Mouse (Mus musculus) neural tube, embryonic 13.5 days (tissue): ENCODE data around the gene Stoml3. TPM values are rescaled to one million over a fixed set of nuclear protein-coding genes. Genes with fewer than 3 reads are reported as not detected.
A peak's percentile ranks its signal among the peaks of the same experiment; 100 is the strongest.

Experiments
- ATAC-seq: fragments of 200-750 bp; cut with Nextera tagmentation; 2 replicates; pipeline ENCODE4 v1.8.0; 2017; ENCODE audit warnings: low read depth, mild to moderate bottlenecking, moderate TSS enrichment, moderate library complexity
- H3K27ac ChIP-seq: fragments of 300-500 bp; sonication (generic); replicated peaks from 2 replicates; pipeline ENCODE4 v1.5.1; 2015; ENCODE audit warnings: moderate library complexity, mild to moderate bottlenecking, inconsistent platforms
- H3K27me3 ChIP-seq: fragments of 300-500 bp; sonication (generic); 2 replicates; pipeline ENCODE4 v1.6.1; 2015; ENCODE audit warnings: mild to moderate bottlenecking, inconsistent platforms
- H3K36me3 ChIP-seq: fragments of 300-500 bp; sonication (generic); 2 replicates; pipeline ENCODE4 v1.6.1; 2015; ENCODE audit warnings: mild to moderate bottlenecking, inconsistent platforms
- H3K4me1 ChIP-seq: fragments of 300-500 bp; sonication (generic); replicated peaks from 2 replicates; pipeline ENCODE4 v1.6.1; 2015; ENCODE audit warnings: inconsistent platforms
- H3K4me2 ChIP-seq: fragments of 300-500 bp; sonication (generic); 2 replicates; pipeline ENCODE4 v1.6.1; 2015; ENCODE audit warnings: inconsistent platforms, mild to moderate bottlenecking, moderate library complexity
- H3K4me3 ChIP-seq: fragments of 300-500 bp; sonication (generic); 2 replicates; pipeline ENCODE4 v1.5.1; 2015; ENCODE audit warnings: mild to moderate bottlenecking, inconsistent platforms
- H3K9ac ChIP-seq: fragments of 300-500 bp; sonication (generic); 2 replicates; pipeline ENCODE4 v1.6.1; 2015; ENCODE audit warnings: moderate library complexity, mild to moderate bottlenecking, inconsistent platforms
- H3K9me3 ChIP-seq: fragments of 300-500 bp; sonication (generic); 2 replicates; pipeline ENCODE4 v1.6.1; 2016; ENCODE audit warnings: inconsistent platforms
- WGBS: fragments of 180-500 bp; shearing (Covaris S2); methylation state at CpG from one replicate; pipeline ENCODE4 v1.1.7; 2015; 5-methylcytosine and 5-hydroxymethylcytosine counted together
- polyA plus RNA-seq: library from polyadenylated mRNA; unstranded; fragments of >200 nt; fragmentation: Nextera tagmentation; extraction: Ambion mirVana; gene quantifications from 2 replicates; pipeline ENCODE4 v1.2.1, GENCODE M21; 2015

The Stoml3 gene
- polyA plus RNA-seq, result not detected in 2 replicates

DNA sequence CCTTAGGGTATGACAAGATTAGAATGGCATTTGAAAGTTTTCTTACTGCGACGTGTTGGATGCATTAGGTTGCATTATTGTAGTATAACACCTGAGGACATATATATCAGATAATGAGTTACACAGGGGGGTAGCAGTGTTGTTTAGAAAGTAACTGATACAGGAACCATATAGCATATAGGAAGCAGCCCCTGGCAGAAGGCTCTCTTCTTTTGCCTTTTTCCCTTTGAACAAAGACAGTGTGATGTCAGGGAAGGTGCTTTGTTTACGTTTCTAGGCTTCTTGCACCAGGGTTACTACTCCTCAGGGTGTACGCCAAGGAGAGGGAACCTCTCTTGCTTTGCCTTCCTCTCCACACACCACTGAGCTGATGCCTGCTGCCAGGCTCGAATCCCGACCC, at the start of gene Stoml3:
TSS of gene Stoml3 (plus strand) at position 301 of the 400 bp plus-strand sequence.
- Histone ChIP-seq H3K4me1 (0 out of 2 replicates have a peak, but pooled peaks cover 4% of the 10 kb centered on the region), H3K9me3 (no peaks in the 10 kb centered on the region)
- 80% methylated on average over 6 of the region's 6 CpGs for WGBS

DNA sequence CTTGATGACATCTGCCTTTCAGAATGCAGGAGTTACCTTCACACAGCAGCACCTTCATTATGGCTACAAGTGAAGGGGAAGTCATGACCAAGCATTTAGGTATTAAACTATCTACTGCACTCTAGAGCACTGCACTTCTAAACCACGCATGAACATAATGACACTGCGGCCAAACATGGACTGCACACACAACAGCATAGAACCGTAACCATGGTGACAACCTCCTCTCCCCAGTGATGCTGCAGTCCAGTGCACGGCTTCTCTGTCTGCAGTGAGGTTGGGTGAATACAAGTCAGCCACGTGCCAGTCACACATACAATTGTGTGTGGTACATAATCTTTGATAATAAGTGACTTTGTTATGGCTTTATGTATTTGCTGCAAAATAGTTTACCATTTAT, 42.9 kb upstream of the Stoml3 start:
- H3K36me3 ChIP-seq, result peaks cover 13% of the 10 kb centered on the region
- WGBS, result 37% methylated on average over 5 of the region's 5 CpGs
- peak; percentile 68; the same call in 1 of the 2 replicates for ATAC-seq
- no peak overlapping the region for H3K9ac ChIP-seq
- no peaks in the 10 kb centered on the region for H3K27me3 ChIP-seq
- H3K4me3 ChIP-seq, result no peak overlapping the region
- H3K4me1 ChIP-seq, result peaks cover 6% of the 10 kb centered on the region; the same call in 1 of the 2 replicates
- H3K9me3 ChIP-seq, result no peaks in the 10 kb centered on the region
- H3K4me2 ChIP-seq, result no peak overlapping the region
- H3K27ac ChIP-seq, result no peak overlapping the region; the same call in 1 of the 2 replicates

More for the DNA sequence above, at the start of gene Stoml3:
- no peak within 1 kb of the TSS for H3K4me3 ChIP-seq
- H3K9ac ChIP-seq, result no peak within 1 kb of the TSS
- no peaks in the 10 kb centered on the region for H3K27me3 ChIP-seq
- no peak within 1 kb of the TSS for H3K27ac ChIP-seq
- no peak for ATAC-seq
- no peak within 1 kb of the TSS for H3K4me2 ChIP-seq
- no peaks in the 10 kb centered on the region for H3K36me3 ChIP-seq

DNA sequence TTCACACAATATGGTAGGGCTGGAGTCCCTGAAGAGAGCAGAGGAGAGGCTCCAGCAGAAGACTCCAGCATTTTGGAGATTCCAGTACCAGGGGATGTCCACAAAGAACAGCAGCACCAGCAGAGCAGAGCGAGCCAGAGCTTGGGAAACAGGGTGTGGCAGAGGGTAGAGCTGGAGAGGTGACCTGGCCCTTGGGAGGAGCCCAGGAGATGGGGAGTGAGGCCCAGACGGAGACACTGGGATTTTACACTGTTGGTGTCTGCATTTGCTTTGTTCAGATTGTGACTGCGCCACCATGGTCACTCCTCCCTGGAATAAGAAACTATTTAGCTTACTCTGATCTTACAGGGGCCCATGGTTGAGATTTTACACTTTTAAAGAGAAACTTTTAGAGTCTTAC, 41.7 kb upstream of the Stoml3 start:
- peaks cover 6% of the 10 kb centered on the region; the same call in 1 of the 2 replicates for H3K4me1 ChIP-seq
- ATAC-seq, result no peak
- 82% methylated on average over 3 of the region's 3 CpGs for WGBS

DNA sequence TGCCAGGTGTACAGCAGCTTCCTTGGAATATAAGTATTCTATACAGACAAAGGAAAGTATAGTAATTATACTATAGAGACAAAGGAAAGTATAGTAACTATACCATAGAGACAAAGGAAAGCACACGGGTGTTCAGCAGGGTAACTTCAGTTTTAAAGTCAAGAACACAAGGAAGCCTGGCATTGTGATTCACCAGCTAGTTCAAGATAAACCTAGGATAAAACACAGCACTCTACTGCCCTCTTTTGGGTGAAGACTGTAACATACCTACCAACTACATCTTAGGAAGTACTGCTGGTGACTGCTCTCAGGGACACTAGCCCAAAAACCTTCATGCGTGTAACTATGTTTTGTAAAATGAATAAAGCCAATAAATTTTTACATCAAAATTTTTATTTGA, 40.2 kb upstream of the Stoml3 start:
- H3K27me3 ChIP-seq, result no peaks in the 10 kb centered on the region
- no peak overlapping the region for H3K9ac ChIP-seq
- H3K27ac ChIP-seq, result no peak overlapping the region
- 28% methylated on average over 2 of the region's 2 CpGs for WGBS
- no peak overlapping the region for H3K4me2 ChIP-seq
- H3K4me3 ChIP-seq, result no peak overlapping the region
- no peaks in the 10 kb centered on the region for H3K9me3 ChIP-seq
- H3K4me1 ChIP-seq, result peaks cover 6% of the 10 kb centered on the region; the same call in 1 of the 2 replicates
- peak; percentile 58; the same call in 1 of the 2 replicates for ATAC-seq
- peaks cover 40% of the 10 kb centered on the region for H3K36me3 ChIP-seq

More for the DNA sequence above, 41.7 kb upstream of the Stoml3 start:
- no peak overlapping the region for H3K9ac ChIP-seq
- H3K9me3 ChIP-seq, result no peaks in the 10 kb centered on the region
- no peak overlapping the region for H3K4me3 ChIP-seq
- H3K27ac ChIP-seq, result no peak overlapping the region
- H3K4me2 ChIP-seq, result no peak overlapping the region
- peaks cover 26% of the 10 kb centered on the region for H3K36me3 ChIP-seq
- no peaks in the 10 kb centered on the region for H3K27me3 ChIP-seq

DNA sequence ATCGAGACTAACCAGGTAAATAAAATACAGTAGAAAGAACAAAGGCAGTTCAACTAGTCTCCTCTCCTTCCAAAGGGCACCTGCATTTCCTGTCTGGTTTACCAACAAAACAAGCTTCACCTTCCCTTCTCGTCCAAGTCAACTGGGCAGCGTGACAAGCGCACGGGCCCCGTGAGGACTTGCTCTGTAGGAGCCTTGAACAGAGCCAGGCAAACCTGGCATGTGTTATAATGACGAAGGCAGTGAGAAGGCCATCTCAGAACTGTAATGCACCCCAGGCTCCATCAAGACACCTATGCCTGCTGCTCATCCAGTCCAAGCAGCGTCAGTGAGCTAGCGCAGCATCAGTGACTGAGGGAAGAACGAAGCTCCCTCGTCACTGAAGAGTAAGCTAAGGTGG, 37.8 kb upstream of the Stoml3 start:
- Histone ChIP-seq H3K9ac (no peak overlapping the region), H3K27ac (no peak overlapping the region), H3K9me3 (no peaks in the 10 kb centered on the region), H3K4me2 (no peak overlapping the region), H3K36me3 (peaks cover 64% of the 10 kb centered on the region), H3K4me3 (no peak overlapping the region), H3K27me3 (no peaks in the 10 kb centered on the region), H3K4me1 (peaks cover under 1% of the 10 kb centered on the region; the same call in 1 of the 2 replicates)
- ATAC-seq, result no peak
- 93% methylated on average over 11 of the region's 11 CpGs for WGBS

DNA sequence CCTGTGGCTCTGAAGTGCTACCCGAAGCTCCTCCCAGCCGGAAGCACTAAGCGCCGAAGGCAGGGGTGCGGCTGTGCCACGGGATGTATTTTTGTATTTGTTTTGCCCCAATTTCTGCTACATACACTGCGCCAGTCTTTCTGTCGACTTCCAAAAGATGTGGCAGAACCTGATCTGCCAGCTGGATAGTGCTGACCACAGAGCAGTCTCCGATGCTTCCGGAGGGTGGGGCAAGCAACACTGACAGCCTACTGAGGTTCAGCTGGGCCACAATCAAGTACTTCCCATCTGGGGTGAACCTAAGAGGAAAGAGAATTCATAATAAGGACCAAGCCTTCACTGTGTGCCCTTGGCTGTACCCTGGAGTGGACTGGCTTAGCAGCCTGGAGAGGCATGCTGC, 36.1 kb upstream of the Stoml3 start:
- Histone ChIP-seq H3K9ac (no peak overlapping the region), H3K4me1 (no peaks in the 10 kb centered on the region), H3K4me2 (no peak overlapping the region), H3K27me3 (no peaks in the 10 kb centered on the region), H3K4me3 (no peak overlapping the region), H3K9me3 (no peaks in the 10 kb centered on the region), H3K27ac (no peak overlapping the region), H3K36me3 (peaks cover 80% of the 10 kb centered on the region)
- ATAC-seq, result no peak
- WGBS, result 96% methylated on average over 10 of the region's 10 CpGs

DNA sequence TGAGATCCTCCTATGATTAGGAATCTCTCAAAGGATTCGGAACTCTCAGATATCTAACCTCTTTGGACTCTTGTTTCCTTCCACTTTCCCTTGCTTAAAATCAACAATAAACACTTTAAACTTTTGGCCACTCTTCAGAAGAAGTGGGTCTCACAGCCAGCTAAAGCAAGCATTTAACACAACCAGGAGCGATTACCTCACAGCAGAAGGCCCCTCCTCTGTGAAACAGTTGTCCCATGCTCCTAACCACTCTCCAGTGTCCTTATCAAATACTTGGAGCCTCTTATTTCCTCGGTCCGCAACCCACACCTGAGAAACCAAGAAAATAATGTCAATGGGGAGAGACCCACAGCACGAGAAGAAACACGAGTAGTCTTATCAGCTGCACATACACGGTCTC, 35.1 kb upstream of the Stoml3 start:
- H3K4me1 ChIP-seq, result no peaks in the 10 kb centered on the region
- no peak overlapping the region for H3K27ac ChIP-seq
- H3K27me3 ChIP-seq, result no peaks in the 10 kb centered on the region
- H3K9ac ChIP-seq, result no peak overlapping the region
- no peaks in the 10 kb centered on the region for H3K9me3 ChIP-seq
- peaks cover 90% of the 10 kb centered on the region for H3K36me3 ChIP-seq
- 95% methylated on average over 7 of the region's 7 CpGs for whole genome bisulfite sequencing
- ATAC-seq, result no peak
- no peak overlapping the region for H3K4me3 ChIP-seq
- H3K4me2 ChIP-seq, result no peak overlapping the region

DNA sequence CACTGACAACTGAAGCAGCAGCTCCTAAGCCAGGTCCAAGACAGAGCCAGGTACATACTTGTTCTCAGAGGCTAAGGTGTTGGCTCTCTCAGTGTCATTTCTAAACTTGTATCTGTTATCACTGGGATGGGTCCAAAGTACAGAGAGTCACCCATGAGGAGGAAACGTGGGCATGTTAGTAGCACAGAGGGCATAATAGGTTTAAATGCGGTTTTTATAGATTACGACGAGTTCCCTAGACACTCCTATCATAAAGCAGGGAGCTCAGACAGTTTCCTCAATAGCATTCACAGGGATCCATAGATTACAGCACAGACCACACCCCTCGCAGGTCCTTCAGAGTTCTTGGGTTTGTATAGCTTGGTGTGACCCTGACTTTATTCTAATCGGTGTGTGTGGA, 34.4 kb upstream of the Stoml3 start:
- ATAC-seq, result no peak
- no peak overlapping the region for H3K4me3 ChIP-seq
- no peaks in the 10 kb centered on the region for H3K4me1 ChIP-seq
- peaks cover 93% of the 10 kb centered on the region for H3K36me3 ChIP-seq
- H3K9ac ChIP-seq, result no peak overlapping the region
- 94% methylated on average over 6 of the region's 6 CpGs for WGBS
- H3K4me2 ChIP-seq, result no peak overlapping the region
- no peaks in the 10 kb centered on the region for H3K9me3 ChIP-seq
- no peaks in the 10 kb centered on the region for H3K27me3 ChIP-seq
- H3K27ac ChIP-seq, result no peak overlapping the region

DNA sequence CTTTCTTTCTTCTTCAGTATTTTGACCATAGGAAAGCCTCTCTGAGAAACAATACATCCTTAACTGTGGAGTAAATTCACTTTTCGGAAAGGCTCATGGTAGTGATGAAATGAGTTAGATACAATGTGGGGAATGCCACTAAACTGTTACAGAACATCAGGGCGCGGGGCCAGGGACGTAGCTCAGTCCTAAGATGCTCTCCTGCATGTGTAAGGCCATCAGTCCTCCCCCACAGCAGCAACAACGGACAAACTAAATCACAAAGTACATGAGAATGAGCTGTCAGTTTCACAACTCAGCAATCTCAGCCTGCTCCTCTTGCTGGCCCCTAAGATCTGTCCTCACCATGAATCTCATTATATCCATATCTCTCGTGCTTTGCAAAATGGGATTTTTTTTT, 33.9 kb upstream of the Stoml3 start:
- no peaks in the 10 kb centered on the region for H3K4me1 ChIP-seq
- H3K9me3 ChIP-seq, result no peaks in the 10 kb centered on the region
- H3K27me3 ChIP-seq, result no peaks in the 10 kb centered on the region
- no peak overlapping the region for H3K4me3 ChIP-seq
- H3K27ac ChIP-seq, result no peak overlapping the region
- WGBS, result 90% methylated on average over 6 of the region's 6 CpGs
- peaks cover 94% of the 10 kb centered on the region for H3K36me3 ChIP-seq
- no peak for ATAC-seq
- H3K9ac ChIP-seq, result no peak overlapping the region
- no peak overlapping the region for H3K4me2 ChIP-seq

DNA sequence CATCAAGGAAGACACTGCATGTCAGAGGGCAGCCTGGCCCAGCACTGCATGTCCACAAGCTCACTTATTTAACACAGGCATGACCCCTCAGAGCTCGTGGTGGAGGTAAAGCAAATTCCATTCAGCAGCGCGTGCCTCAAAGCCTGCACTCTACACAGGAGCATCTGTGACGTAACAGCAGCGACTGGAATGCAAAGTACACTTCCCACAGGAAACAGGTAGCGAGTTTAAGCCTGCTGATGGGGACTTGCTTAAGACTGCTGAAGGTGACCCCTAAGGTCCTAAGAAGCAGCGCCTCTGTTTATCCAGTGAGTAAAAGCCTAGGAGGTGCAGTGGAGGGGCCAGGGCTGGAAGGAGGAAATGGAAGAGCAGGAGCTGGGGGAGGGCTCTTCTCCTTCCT, 33.5 kb upstream of the Stoml3 start:
- Histone ChIP-seq H3K9me3 (no peaks in the 10 kb centered on the region), H3K27me3 (no peaks in the 10 kb centered on the region), H3K36me3 (peaks cover 94% of the 10 kb centered on the region), H3K4me2 (no peak overlapping the region), H3K4me3 (no peak overlapping the region), H3K27ac (no peak overlapping the region), H3K4me1 (no peaks in the 10 kb centered on the region), H3K9ac (no peak overlapping the region)
- 90% methylated on average over 7 of the region's 7 CpGs for WGBS
- ATAC-seq, result no peak

DNA sequence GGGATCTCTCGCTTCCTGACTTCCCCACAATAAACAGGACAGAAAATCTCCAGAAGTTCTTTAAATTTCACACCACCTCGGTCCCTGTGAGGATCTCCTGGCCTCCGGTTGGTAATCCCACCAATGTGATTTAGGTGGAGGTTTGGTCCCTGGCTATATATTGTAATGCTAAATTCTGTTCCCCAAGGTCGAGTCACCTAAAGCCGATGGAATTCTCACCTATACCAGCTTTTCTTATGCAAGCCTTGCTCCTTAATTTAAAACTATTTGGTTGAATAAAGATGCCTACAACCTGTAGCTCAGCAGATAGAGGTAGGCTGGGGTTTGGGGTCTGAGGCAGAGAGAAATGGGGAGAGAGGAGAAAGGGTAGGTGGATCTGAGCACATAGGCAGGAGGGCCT, 30.7 kb upstream of the Stoml3 start:
- peaks cover 16% of the 10 kb centered on the region for H3K4me1 ChIP-seq
- H3K4me2 ChIP-seq, result no peak overlapping the region
- no peak overlapping the region for H3K27ac ChIP-seq
- WGBS, result 65% methylated on average over 5 of the region's 5 CpGs
- no peak for ATAC-seq
- H3K36me3 ChIP-seq, result peaks cover 75% of the 10 kb centered on the region
- no peaks in the 10 kb centered on the region for H3K27me3 ChIP-seq
- no peak overlapping the region for H3K4me3 ChIP-seq
- H3K9me3 ChIP-seq, result no peaks in the 10 kb centered on the region
- no peak overlapping the region for H3K9ac ChIP-seq

DNA sequence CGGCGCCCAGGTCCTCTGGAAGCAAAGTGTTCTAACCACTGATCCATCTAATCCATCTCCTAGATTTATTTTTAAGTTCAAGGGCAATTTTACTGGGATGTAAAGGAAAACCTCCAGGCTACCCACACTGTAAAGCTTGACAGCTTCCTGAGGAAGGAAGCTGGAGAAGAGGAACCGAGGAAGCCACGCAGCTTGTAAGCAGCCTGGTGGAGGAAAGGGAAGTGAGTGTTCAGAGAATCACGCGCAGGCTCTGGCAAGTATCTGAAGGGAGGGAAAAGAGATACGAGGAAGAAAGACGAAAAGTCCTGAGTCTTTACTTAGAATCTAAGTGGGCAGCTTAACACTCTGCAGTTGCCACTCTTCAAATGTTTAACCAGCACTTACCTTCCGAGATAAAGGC, 28.3 kb upstream of the Stoml3 start:
- Histone ChIP-seq H3K4me1 (peaks cover 24% of the 10 kb centered on the region), H3K27ac (no peak overlapping the region), H3K4me3 (no peak overlapping the region), H3K9ac (no peak overlapping the region), H3K4me2 (no peak overlapping the region), H3K27me3 (no peaks in the 10 kb centered on the region), H3K9me3 (no peaks in the 10 kb centered on the region), H3K36me3 (peaks cover 52% of the 10 kb centered on the region)
- 88% methylated on average over 9 of the region's 9 CpGs for WGBS
- no peak for ATAC-seq

DNA sequence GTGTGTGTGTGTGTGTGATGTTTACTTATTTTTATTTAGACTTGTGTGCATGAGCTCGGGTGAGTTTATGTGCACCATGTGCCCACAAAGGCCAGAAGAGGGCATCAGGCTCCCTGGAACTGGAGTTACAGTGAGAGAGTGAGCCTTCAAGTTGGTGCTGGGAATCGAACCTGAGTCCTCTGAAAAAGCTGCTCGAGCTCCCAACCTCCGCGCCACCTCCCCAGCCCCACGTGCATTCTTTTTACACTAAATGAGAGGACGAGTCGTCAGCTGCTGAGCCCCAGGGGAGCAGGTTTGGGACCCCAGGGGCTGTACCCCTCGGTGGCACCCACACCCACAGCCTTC, 25.8 kb upstream of the Stoml3 start:
- Histone ChIP-seq H3K27ac (peak overlapping the region; percentile 91), H3K4me3 (peak overlapping the region; percentile 64), H3K4me2 (peak overlapping the region; percentile 74), H3K9ac (peak overlapping the region; percentile 90), H3K4me1 (peaks cover 49% of the 10 kb centered on the region), H3K27me3 (no peaks in the 10 kb centered on the region), H3K36me3 (peaks cover 27% of the 10 kb centered on the region), H3K9me3 (no peaks in the 10 kb centered on the region)
- ATAC-seq, result no peak
- 8% methylated on average over 9 of the region's 9 CpGs for WGBS
